Mouse (Mus musculus) ovary, postnatal 14 days (tissue): ENCODE data around the gene Olfr424.

ENCODE experiments used
- DNase-seq: peaks from one replicate; pipeline ENCODE4 v3.0.0; 2022; ENCODE audit warnings: low spot score

Gene Olfr424

GRCm38 (mm10) chr1:174131217-174131616, at the start of gene Olfr424:
Gene Olfr424 (plus strand): TSS chr1:174131517.
- DNase-seq, result no peak

- no peak for DNase-seq
Measured at GRCm38 (mm10) chr1:174084031-174084430, 47.3 kb upstream of the Olfr424 start, which contains the start of gene Olfr429. Gene Olfr429 (plus strand): TSS chr1:174084331.

DNA sequence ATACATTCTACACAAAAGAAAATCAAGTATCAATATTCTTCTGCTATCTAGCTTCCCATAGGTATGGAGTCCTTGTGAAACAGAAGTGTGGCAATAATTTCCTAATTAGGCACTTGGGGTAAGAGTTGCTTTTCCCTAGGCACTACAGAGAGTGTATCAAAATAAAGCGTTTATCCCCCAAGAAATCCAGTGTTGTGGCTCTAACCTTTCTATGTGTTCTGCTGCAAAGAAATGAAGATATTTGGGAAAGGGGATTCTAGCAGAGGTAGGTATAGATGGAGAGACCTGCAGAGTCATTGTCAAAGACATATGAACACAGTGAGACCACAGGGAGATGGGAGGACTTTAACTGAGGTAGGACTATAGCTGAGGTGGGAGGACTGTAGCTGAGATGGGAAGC, 34.7 kb upstream of the Olfr424 start, which contains the start of gene Olfr427:
Gene Olfr427, plus strand, starts transcription at position 301 of the 400 bp plus-strand sequence.
- no peak for DNase-seq

DNA sequence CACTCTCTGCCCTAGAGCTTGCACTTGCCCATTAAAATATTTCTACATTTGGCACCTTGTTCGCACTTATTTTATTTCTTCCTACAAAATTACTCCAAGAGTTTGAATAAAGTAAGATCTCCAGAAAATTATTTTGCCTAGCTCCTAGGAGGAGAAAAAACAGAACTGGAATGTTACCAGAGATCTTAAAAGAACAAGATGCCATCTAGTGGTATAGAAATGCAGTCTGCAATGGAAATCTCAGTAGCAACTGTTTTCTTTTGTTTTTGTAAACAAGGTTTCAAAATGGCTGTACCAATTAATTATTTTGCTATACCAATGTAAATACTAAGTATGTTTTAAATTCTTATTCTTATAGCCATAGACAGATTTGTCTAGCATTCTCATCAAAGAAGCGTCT, 27.6 kb upstream of the Olfr424 start:
- DNase-seq, result no peak

DNA sequence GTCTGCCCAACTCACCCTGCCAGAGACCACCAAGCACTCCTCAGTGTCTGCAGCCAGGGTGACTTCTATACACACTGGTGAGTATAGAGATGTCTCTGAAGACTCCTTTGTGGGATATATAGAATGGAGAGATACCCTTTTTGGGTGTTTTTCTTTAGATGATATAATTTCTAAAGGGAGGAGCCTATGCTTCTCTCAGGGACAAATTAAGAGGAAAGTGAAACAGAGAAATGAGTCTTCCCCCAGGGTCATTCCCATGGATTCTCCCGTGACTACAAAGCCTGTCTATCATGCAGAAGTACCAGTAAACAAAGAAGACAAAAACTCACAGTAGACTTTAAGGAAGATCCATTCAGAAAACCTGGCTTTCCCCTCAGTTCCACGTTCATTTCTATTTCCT, 10.3 kb upstream of the Olfr424 start, which contains the start of gene Olfr231:
Gene Olfr231, minus strand, starts transcription at position 101 of the 400 bp plus-strand sequence.
- DNase-seq, result no peak

DNA sequence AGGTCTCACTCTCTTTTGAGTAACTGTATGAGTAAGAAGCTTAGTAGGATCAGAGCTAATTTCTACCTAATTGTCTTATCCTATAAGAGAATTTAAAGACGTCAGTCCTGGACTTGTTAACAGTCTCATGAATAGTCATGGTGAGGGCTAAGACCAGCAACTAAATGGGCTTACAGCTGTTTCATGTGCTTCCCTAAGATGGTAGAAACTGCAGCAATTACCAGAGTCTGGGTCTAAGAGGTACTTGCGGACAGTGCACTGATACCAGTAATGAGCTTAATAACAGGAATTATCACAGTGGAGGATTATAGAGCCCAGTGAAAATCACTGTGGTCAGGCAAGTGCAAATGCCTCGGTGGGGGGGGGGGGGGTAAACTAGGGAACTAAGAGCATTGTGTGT, 682 bp downstream of the Olfr424 start:
- no peak for DNase-seq

GRCm38 (mm10) chr1:174141384-174141783, 10.1 kb downstream of the Olfr424 start:
- no peak for DNase-seq

- DNase-seq, result no peak
Measured at GRCm38 (mm10) chr1:174146696-174147095, 15.4 kb downstream of the Olfr424 start.

DNA sequence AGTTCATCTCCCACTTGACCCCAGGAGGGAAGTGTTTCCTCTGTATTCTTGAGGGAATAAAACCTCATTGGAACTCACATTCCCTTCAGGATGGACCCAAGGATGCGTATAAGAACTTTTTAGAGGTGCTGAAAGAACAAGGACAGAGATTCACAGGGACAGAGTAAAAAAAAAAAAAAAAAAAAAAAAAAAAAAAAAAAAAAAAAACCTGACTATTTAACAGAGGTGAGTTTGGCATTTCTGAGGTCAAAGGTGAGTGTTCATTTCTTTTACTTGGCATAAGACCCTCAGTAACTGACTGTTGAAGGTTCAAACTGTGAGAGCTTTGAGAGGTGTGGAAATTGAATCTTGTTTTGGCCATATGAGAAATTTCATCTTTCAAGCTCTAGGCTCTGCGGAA, 18.0 kb downstream of the Olfr424 start:
- DNase-seq, result no peak

GRCm38 (mm10) chr1:174155333-174155732, 24.0 kb downstream of the Olfr424 start, which contains the start of gene Olfr420:
Gene Olfr420 (plus strand): TSS chr1:174155633.
- no peak for DNase-seq

GRCm38 (mm10) chr1:174157622-174158021, 26.3 kb downstream of the Olfr424 start:
- no peak for DNase-seq

- no peak for DNase-seq
Measured at GRCm38 (mm10) chr1:174158512-174158911, 27.2 kb downstream of the Olfr424 start.

DNA sequence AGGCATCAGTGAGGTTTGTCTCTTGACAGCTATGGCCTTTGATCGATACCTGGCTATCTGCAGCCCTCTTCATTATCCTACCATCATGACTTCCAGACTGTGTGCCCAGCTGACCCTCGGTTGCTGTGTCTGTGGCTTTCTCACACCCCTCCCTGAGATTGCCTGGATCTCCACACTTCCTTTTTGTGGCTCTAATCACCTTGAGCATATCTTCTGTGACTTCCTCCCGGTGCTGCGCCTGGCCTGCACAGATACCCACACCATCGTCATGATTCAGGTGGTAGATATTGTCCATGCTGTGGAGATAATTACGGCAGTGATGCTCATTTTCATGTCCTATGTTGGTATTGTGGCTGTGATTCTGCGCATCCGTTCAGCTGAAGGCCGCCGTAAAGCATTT, 27.8 kb downstream of the Olfr424 start:
- DNase-seq, result no peak

GRCm38 (mm10) chr1:174169024-174169423, 37.7 kb downstream of the Olfr424 start:
- DNase-seq, result no peak

- no peak for DNase-seq
Measured at GRCm38 (mm10) chr1:174170706-174171501, 39.6 kb downstream of the Olfr424 start.

GRCm38 (mm10) chr1:174171537-174171936, 40.2 kb downstream of the Olfr424 start:
- DNase-seq, result no peak

DNA sequence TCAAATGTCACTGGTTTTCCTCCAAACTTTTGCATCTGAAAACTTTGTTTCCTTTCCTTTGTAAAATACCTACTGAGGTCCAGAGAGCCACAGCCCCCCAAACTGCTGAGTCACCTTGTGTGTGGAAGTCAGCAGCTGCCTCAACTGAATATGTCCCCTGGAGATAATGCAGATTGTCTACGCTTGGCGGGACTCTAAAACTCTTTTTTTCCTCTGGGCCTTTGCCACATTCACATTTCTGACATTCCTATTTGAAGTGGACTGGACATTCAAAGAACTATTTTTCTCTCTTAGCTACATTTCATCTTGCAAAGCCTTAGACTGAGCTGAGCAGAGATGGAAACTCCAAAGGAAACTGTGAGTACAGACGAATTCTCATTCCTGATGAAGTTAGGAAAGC, 41.3 kb downstream of the Olfr424 start, which contains the start of gene Spta1:
Gene Spta1, plus strand, starts transcription at position 172 of the 400 bp plus-strand sequence.
- DNase-seq, result no peak
